ENCODE assay signal across 8 mouse cellular contexts in genomic region chr12:101818246-101818607, GRCm38 (mm10). TPM values are rescaled to one million over a fixed set of nuclear protein-coding genes. Genes with fewer than 3 reads are reported as not detected.
DNase-seq lines count a peak whose midpoint lies in the region; ATAC-seq and TF ChIP-seq lines count a peak whose summit lies in the region.

No protein-coding gene starts in this region.

- H3K27me3 ChIP-seq in spleen, adult 2 months (ENCODE audit: control insufficient read depth, insufficient read depth, low read length): peaks cover 9% of the 10 kb centered on the region
- peaks cover 30% of the 10 kb centered on the region for H3K27me3 ChIP-seq in liver, embryonic 11.5 days (replicated peaks; ENCODE audit: control insufficient read depth, insufficient read depth, low read length)
- no peaks in the 10 kb centered on the region for H3K27me3 ChIP-seq in stomach, embryonic 16.5 days (ENCODE audit: control insufficient read depth, insufficient read depth, low read length)

- peak overlapping the region; percentile 86 for H3K27ac ChIP-seq in gastrocnemius, adult 2 months
- H3K27ac ChIP-seq in spleen, adult 2 months (ENCODE audit: insufficient read depth, low read length): no peak overlapping the region
- no peak overlapping the region for H3K27ac ChIP-seq in liver, embryonic 11.5 days (ENCODE audit: low read depth, low read length)
- peak overlapping the region; percentile 90 for H3K27ac ChIP-seq in stomach, embryonic 16.5 days (ENCODE audit: low read length)

- WGBS in spleen, adult 2 months: 24% methylated on average over 11 of the region's 11 CpGs
- 36% methylated on average over 11 of the region's 11 CpGs for WGBS in liver, embryonic 11.5 days
- WGBS in stomach, embryonic 16.5 days: 15% methylated on average over 11 of the region's 11 CpGs

- H3K4me3 ChIP-seq in gastrocnemius, adult 2 months: peak overlapping the region; percentile 78
- H3K4me3 ChIP-seq in spleen, adult 2 months (ENCODE audit: extremely low read depth, insufficient read depth, insufficient read length): peak overlapping the region; percentile 45
- peak overlapping the region; percentile 38 for H3K4me3 ChIP-seq in liver, embryonic 11.5 days (ENCODE audit: low read depth, low read length)
- H3K4me3 ChIP-seq in stomach, embryonic 16.5 days (replicated peaks; ENCODE audit: low read length): peak overlapping the region; percentile 49

- H3K4me2 ChIP-seq in liver, embryonic 11.5 days: peak overlapping the region; percentile 68
- H3K4me2 ChIP-seq in stomach, embryonic 16.5 days (ENCODE audit: low read depth, low read length): peak overlapping the region; percentile 66

- TF ChIP-seq POLR2A in spleen, adult 2 months (IDR thresholded peaks at IDR 0.05; ENCODE audit: low read depth, low read length): no peak

- DNase-seq in gastrocnemius, adult 2 months: no peak
- DNase-seq in gastrocnemius, postnatal 4 days (ENCODE audit: low spot score in 2 of 2): no peak
- DNase-seq in spleen, adult 2 months (ENCODE audit: low read depth in 1 of 2, low spot score in 2 of 2): no peak
- no peak for DNase-seq in spleen, postnatal 14 days (ENCODE audit: low spot score in 2 of 2)
- no peak for DNase-seq in liver, embryonic 11.5 days (ENCODE audit: low spot score)
- DNase-seq in spleen, postnatal 36 days (ENCODE audit: low spot score in 2 of 2): no peak
- no peak for DNase-seq in spleen, adult 18-20 months

- H3K9me3 ChIP-seq in liver, embryonic 11.5 days (ENCODE audit: control insufficient read depth, low read length): no peaks in the 10 kb centered on the region
- no peaks in the 10 kb centered on the region for H3K9me3 ChIP-seq in stomach, embryonic 16.5 days (replicated peaks; ENCODE audit: control insufficient read depth, low read length)

- no peak for ATAC-seq in liver, embryonic 11.5 days (replicated peaks; ENCODE audit: low FRiP score)
- ATAC-seq in stomach, embryonic 16.5 days (ENCODE audit: insufficient read depth, low FRiP score): no peak

- peaks cover 3% of the 10 kb centered on the region; the same call in 1 of the 2 replicates for H3K4me1 ChIP-seq in spleen, adult 2 months (ENCODE audit: control insufficient read depth, insufficient read depth, insufficient read length)
- H3K4me1 ChIP-seq in liver, embryonic 11.5 days (replicated peaks; ENCODE audit: control insufficient read depth, insufficient read depth, low read length): 0 out of 2 replicates have a peak, but pooled peaks cover 3% of the 10 kb centered on the region
- peaks cover 5% of the 10 kb centered on the region for H3K4me1 ChIP-seq in stomach, embryonic 16.5 days (ENCODE audit: control insufficient read depth, insufficient read depth, low read length)

- intact Hi-C loops in gastrocnemius, adult 2 months (cut with DNase I): loop anchor here (5.0 kb wide), 1 partner anchor 56 kb away; no protein-coding TSS in a partner anchor

- H3K36me3 ChIP-seq in spleen, adult 2 months (ENCODE audit: control insufficient read depth, insufficient read depth, low read length): no peaks in the 10 kb centered on the region
- no peaks in the 10 kb centered on the region for H3K36me3 ChIP-seq in liver, embryonic 11.5 days (ENCODE audit: control insufficient read depth, insufficient read depth, low read length)
- H3K36me3 ChIP-seq in stomach, embryonic 16.5 days (ENCODE audit: control insufficient read depth, insufficient read depth, low read length): no peaks in the 10 kb centered on the region

- H3K9ac ChIP-seq in liver, embryonic 11.5 days (ENCODE audit: low read depth, low read length): no peak overlapping the region
- H3K9ac ChIP-seq in stomach, embryonic 16.5 days (ENCODE audit: low read length): peak overlapping the region; percentile 67

- TF ChIP-seq CTCF in gastrocnemius, adult 2 months (IDR thresholded peaks at IDR 0.05): no peak
- no peak for TF ChIP-seq CTCF in spleen, adult 2 months (IDR thresholded peaks at IDR 0.05; ENCODE audit: extremely low read depth, insufficient read depth, insufficient read length, insufficient replicate concordance)

RNA-seq across cellular contexts. Expression of gene Fbln5, which starts 0.6 kb away (rescaled TPM):
- total RNA-seq in gastrocnemius, adult 2 months (2021): 10 to 100 TPM; 12.1 to 18.6 TPM
- 100 to 1,000 TPM in 1 of 2 experiments, 10 to 100 TPM in 1; 94.9 to 100 TPM for total RNA-seq in gastrocnemius, postnatal 4 days (2021)
- 60.5 and 64.2 TPM in 2 replicates for polyA plus RNA-seq in spleen, adult 2 months (2012; rRNA removed)
- polyA plus RNA-seq in liver, embryonic 11.5 days (2014; fragmentation: Nextera tagmentation; extraction: Ambion mirVana): 4.3 and 4.4 TPM in 2 replicates
- 66.9 and 78.3 TPM in 2 replicates for polyA plus RNA-seq in stomach, embryonic 16.5 days (2015; fragmentation: Nextera tagmentation; extraction: Ambion mirVana)

Comparison
In these comparisons a context has a peak if more than half of its experiments do, and no peak if none do; other contexts are left out.
1. H3K27ac ChIP-seq: peak in gastrocnemius, adult 2 months (single experiment) and stomach, embryonic 16.5 days (single experiment); none in spleen, adult 2 months (single experiment) and liver, embryonic 11.5 days (single experiment).
2. RNA of gene Fbln5, which starts 0.6 kb away (polyA plus RNA-seq): 66.9 to 78.3 TPM in stomach, embryonic 16.5 days and 60.5 to 64.2 TPM in spleen, adult 2 months; 4.3 to 4.4 TPM in liver, embryonic 11.5 days; every median in the first group is over 10 times any median in the second.
3. Peak in every context shown above with its lines, with median percentiles within 50 percentile points of each other: H3K4me3 ChIP-seq.